Mouse (Mus musculus): ENCODE measurements around the gene Cyb561d2.

Gene Cyb561d2

GRCm38 (mm10) chr9:107549297-107550074 is 7.5 kb upstream of the Cyb561d2 start:
- no peak for DNase-seq

- no peak for DNase-seq
Measured at GRCm38 (mm10) chr9:107548820-107549219, 6.8 kb upstream of the Cyb561d2 start.

DNA sequence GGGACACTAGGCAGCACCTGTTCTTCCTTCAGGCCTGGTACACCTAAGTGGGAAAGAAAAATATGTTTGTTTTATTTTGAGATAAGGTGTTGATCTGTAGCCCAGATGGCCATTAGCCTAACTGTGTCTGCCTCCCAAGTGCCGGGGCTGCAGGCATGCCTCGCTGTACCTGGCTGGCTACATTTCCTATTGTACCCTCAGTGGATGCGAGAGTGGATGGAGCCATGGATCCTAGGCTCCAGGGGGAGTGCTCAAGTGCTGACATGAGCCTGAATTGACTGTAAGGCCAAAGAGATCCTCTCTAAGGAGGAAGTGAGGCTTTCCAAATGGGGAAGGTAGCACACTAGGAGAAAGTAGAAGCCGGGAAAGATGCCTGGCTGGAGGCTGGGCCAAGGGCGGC is 6.0 kb upstream of the Cyb561d2 start:
- no peak for DNase-seq

DNA sequence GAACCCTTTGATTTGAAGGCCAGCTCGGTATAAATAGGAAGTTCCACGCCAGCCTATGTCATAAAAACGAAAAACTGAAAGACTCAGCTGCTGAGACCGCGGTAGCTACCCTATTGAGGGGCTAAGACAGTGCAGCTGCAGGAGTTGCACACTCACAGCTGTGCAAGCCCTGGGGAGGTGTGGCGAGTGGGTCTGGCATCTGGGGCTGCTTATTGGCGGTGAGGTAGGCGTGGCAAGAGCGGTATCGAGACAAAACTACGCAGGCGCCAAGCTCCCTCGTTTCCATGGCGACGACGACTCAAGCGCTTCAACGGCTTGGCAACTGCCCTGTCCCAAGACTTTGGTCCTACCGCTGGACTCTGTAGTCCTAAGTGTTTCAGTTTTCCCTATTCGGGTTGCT is 5.0 kb upstream of the Cyb561d2 start, which contains the start of gene Zmynd10:
Gene Zmynd10, plus strand, starts transcription at position 273 of the 400 bp plus-strand sequence.
- no peak for DNase-seq

DNA sequence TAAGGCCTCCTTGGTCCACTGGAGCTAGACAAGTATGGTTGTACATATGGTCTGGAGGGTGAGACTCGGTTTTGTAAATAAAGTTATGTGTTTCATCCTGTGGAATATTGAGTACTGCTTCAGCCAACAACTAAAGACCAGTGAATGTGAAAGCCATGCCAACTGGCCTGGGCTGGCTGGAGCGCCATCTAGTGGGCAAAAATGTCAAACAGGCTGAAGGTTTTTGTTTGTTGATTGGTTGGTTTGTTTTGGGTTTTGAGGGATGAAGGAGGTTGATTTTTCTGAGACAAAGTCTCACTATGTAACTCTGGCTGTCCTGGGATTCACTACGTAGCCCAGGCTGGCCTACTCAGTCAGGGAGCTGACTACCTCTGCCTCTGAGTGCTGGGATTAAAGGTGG is 3.6 kb upstream of the Cyb561d2 start:
- DNase-seq, result peak; percentile 79

DNA sequence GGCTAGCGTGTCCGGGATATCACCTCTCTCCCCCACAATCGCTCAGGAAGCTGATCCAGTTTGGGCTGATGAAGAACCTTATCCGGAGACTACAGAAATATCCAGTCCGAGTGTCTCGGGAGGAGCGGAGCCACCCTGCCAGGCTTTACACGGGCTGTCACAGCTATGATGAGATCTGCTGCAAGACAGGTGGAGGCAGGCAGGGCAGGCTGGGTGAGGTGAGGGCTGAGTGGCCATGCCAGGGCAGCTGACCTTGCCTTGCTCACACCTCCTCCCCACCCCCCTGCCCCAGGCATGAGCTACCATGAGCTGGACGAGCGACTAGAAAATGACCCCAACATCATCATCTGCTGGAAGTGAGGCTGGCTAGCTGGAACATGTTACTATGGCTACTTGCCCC is 3.2 kb upstream of the Cyb561d2 start:
- DNase-seq, result no peak

DNA sequence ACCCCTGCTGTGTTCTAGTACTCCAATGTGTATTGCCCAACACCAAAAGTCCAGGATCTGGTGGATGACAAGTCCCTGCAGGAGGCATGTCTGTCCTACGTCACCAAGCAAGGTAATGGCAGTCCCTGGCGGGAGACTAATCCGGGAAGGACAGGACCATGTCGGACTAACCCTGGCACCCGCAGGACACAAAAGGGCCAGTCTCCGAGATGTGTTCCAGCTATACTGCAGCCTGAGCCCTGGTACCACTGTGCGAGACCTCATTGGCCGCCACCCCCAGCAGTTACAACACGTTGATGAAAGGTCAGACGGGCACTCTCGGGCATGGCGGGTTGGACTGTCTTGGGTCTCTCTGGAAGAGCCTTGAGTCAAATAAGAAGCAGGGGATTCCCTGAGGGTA is 2.7 kb upstream of the Cyb561d2 start:
- no peak for DNase-seq

- peak; percentile 31 for DNase-seq
Measured at GRCm38 (mm10) chr9:107544196-107544700, 2.3 kb upstream of the Cyb561d2 start.

DNA sequence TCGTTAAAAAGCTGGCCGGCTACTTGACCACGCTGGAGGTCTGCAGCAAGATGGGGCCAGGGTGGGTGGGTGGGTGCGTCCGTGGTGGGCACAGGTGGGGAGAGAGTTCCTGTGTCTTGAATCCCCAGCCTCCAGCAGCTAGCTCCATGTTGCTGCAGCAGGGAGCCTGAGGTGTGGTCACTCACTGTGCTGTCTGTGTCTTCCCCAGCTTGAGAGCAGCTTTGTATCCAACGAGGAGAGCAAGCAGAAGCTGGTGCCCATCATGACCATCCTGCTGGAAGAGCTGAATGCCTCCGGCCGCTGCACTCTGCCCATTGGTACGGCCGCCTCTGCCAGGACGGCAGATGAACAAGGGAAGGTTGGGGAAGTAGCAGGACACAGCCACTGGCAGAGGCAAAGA is 1.3 kb upstream of the Cyb561d2 start:
- DNase-seq, result peak; percentile 23

DNA sequence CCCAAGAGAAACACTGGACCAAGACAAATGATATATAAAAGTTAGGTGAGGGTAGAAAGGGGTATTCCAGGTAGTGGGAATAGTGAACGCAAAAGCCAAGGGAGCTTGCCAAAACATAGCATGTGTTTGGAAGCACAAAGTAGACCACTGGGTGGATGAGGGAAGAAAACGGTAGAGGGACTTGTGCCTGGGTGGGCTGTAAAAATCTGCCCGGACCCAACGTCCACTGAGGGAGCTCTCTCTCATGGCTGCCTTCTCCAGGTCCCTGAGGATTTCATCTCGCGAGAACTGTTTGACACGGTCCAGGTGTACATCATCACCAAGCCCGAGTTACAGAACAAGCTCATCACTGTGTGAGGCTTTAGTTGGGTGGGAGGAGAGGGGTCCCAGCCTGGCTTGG is 728 bp upstream of the Cyb561d2 start:
- peak; percentile 27 for DNase-seq

- DNase-seq, result no peak
Measured at GRCm38 (mm10) chr9:107542352-107542686, 326 bp upstream of the Cyb561d2 start.

DNA sequence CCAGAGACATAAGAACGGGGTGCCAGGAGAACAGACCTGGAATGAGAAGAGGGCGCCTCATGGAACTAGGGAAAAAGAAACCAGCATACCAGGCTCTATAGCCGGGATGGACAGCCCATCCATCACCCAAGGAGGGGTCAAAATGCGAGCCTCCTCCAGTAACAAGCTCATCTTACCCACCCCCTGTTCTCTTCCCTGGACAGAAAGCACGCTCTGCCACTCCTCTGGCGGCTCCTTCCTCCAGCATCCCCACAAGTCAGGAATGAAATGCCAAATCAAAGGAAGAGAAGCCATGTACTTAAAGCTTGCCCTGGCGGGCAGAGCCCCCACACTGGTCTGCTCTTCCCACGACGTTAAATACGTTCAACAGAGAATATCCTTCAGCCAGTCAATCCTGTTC is 988 bp downstream of the Cyb561d2 start:
- no peak for DNase-seq

DNA sequence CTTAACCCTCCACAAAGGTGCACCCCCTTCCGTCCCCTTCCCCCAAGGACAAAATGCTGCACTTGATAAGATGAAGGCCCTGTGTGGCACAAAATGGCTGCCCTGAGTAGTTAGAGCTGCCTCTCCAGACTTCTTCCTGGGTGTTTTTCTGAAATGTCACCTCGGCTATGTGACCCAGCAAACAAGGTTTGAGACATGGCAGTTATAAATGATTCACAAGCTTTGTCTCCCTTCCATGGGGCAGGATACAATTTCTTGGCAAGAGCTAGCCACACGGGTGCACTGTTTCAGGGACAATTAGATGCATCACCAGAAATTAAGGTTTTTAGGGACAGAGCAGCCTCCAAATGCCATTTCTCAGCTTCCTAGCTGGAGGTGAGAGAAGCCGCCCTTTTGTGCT is 1.6 kb downstream of the Cyb561d2 start:
- DNase-seq, result peak; percentile 18

DNA sequence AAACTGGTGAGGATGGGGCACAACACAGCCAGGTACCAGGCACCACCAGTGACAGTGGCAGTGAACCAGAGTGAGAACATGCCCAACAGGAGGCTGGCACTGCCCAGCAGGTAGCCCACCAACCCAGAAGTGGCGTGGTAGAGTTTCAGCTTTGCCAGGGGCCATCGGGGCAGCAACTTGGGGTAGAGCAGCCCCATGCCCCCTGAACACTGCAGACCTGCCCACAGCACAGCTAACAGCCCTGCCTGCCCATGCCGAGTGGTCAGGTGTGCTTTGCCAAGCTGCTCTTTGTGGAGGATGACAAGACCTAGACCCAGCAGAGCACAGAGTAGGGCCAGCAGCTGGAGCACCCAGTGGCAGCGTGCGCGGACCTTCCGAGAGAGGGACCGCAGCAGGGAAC is 2.1 kb downstream of the Cyb561d2 start:
- peak; percentile 32 for DNase-seq

- DNase-seq, result no peak
Measured at GRCm38 (mm10) chr9:107538711-107539110, 3.3 kb downstream of the Cyb561d2 start.

GRCm38 (mm10) chr9:107538231-107538630 is 3.8 kb downstream of the Cyb561d2 start:
- no peak for DNase-seq

- DNase-seq, result no peak
Measured at GRCm38 (mm10) chr9:107534408-107535202, 7.4 kb downstream of the Cyb561d2 start.

GRCm38 (mm10) chr9:107533791-107534407 is 8.1 kb downstream of the Cyb561d2 start, which contains the start of gene Tmem115:
Tmem115 (plus strand) TSS chr9:107533945.
- peak; percentile 91 for DNase-seq

DNA sequence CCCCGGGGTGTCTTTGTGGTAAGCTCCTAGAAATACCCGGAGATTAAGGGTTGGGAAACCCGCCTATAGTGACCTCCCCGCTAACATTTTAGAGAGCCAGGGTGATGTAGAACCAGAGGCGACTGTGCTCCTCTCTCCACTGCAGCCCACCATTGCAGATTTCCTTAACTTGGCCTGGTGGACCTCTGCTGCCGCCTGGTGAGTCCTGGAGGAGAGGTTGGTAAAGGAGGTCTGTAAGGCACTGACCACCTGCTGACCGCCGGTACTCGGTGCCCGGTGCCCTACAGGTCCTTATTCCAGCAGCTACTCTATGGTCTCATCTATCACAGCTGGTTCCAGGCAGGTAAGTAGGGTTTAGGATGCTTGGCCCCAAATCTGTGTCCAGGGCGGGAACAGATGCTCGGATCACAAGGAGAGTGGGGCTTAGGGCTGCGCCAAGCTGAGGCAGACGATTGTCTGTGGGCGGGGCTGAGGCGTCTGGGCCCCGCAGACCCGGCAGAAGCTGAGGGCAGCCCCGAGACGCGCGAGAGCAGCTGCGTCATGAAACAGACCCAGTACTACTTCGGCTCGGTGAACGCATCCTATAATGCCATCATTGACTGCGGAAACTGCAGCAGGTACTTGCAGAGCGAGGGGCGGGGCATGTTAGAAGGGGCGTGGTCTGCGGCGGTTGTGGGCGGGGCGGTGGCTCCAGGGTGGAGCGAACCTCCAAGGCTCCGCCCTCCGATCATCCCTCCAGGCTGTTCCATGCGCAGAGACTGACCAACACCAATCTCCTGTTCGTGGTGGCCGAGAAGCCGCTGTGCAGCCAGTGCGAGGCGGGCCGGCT is 15.6 kb downstream of the Cyb561d2 start:
- no peak for DNase-seq

GRCm38 (mm10) chr9:107522400-107522711 is 19.6 kb downstream of the Cyb561d2 start:
- DNase-seq, result no peak

- no peak for DNase-seq
Measured at GRCm38 (mm10) chr9:107521711-107522399, 20.1 kb downstream of the Cyb561d2 start.

- no peak for DNase-seq
Measured at GRCm38 (mm10) chr9:107521190-107521589, 20.8 kb downstream of the Cyb561d2 start.
